Mouse (Mus musculus): ENCODE measurements at regions not wholly inside any gene's neighbourhood (a gene's known extent, or its start where the extent isn't known, plus 50 kb on each side); places are given as distances from the start of the nearest gene placed in this dataset.

GRCm38 (mm10) chr7:36091132-36091531 is 288.3 kb upstream of the Zfp507 start:
- no peak for TF ChIP-seq POLR2A (IDR thresholded peaks at IDR 0.05; ENCODE audit: control insufficient read depth, extremely low read depth, insufficient read depth, low read length, poor library complexity)
- TF ChIP-seq CTCF (IDR thresholded peaks at IDR 0.05; ENCODE audit: borderline replicate concordance, control insufficient read depth, extremely low read depth, insufficient read depth, low read length, poor library complexity), result no peak
- Histone ChIP-seq H3K27me3 (ENCODE audit: control insufficient read depth, insufficient read depth, low read length) (no peaks in the 10 kb centered on the region), H3K4me1 (replicated peaks; ENCODE audit: control insufficient read depth, insufficient read depth, low read length) (no peaks in the 10 kb centered on the region), H3K27ac (ENCODE audit: control insufficient read depth, insufficient read depth, low read length) (no peak overlapping the region), H3K36me3 (ENCODE audit: control insufficient read depth, insufficient read depth, low read length) (no peaks in the 10 kb centered on the region), H3K4me3 (ENCODE audit: control insufficient read depth, insufficient read depth, low read length) (no peak overlapping the region)
- WGBS, result 93% methylated on average over 9 of the region's 9 CpGs
- DNase-seq, result no peak

GRCm38 (mm10) chr7:36090291-36091123 is 287.7 kb upstream of the Zfp507 start:
- no peak for DNase-seq
- Histone ChIP-seq H3K27me3 (ENCODE audit: control insufficient read depth, insufficient read depth, low read length) (no peaks in the 10 kb centered on the region), H3K36me3 (ENCODE audit: control insufficient read depth, insufficient read depth, low read length) (no peaks in the 10 kb centered on the region), H3K4me3 (ENCODE audit: control insufficient read depth, insufficient read depth, low read length) (no peak overlapping the region), H3K27ac (ENCODE audit: control insufficient read depth, insufficient read depth, low read length) (no peak overlapping the region), H3K4me1 (replicated peaks; ENCODE audit: control insufficient read depth, insufficient read depth, low read length) (no peaks in the 10 kb centered on the region)
- TF ChIP-seq CTCF (IDR thresholded peaks at IDR 0.05; ENCODE audit: borderline replicate concordance, control insufficient read depth, extremely low read depth, insufficient read depth, low read length, poor library complexity) (no peak), POLR2A (IDR thresholded peaks at IDR 0.05; ENCODE audit: control insufficient read depth, extremely low read depth, insufficient read depth, low read length, poor library complexity) (no peak)
- 76% methylated on average over 22 of the region's 22 CpGs for WGBS

- 92% methylated on average over 6 of the region's 6 CpGs for WGBS
- H3K36me3 ChIP-seq (ENCODE audit: control insufficient read depth, insufficient read depth, low read length), result no peaks in the 10 kb centered on the region
- H3K27ac ChIP-seq (ENCODE audit: control insufficient read depth, insufficient read depth, low read length), result no peak overlapping the region
- no peak for DNase-seq
- no peak overlapping the region for H3K4me3 ChIP-seq (ENCODE audit: control insufficient read depth, insufficient read depth, low read length)
- TF ChIP-seq POLR2A (IDR thresholded peaks at IDR 0.05; ENCODE audit: control insufficient read depth, extremely low read depth, insufficient read depth, low read length, poor library complexity) (no peak), CTCF (IDR thresholded peaks at IDR 0.05; ENCODE audit: borderline replicate concordance, control insufficient read depth, extremely low read depth, insufficient read depth, low read length, poor library complexity) (no peak)
- no peaks in the 10 kb centered on the region for H3K4me1 ChIP-seq (replicated peaks; ENCODE audit: control insufficient read depth, insufficient read depth, low read length)
- no peaks in the 10 kb centered on the region for H3K27me3 ChIP-seq (ENCODE audit: control insufficient read depth, insufficient read depth, low read length)
Observed at GRCm38 (mm10) chr7:36087598-36087997, 284.8 kb upstream of the Zfp507 start.

- H3K4me3 ChIP-seq (ENCODE audit: control insufficient read depth, insufficient read depth, low read length), result no peak overlapping the region
- TF ChIP-seq CTCF (IDR thresholded peaks at IDR 0.05; ENCODE audit: borderline replicate concordance, control insufficient read depth, extremely low read depth, insufficient read depth, low read length, poor library complexity) (no peak), POLR2A (IDR thresholded peaks at IDR 0.05; ENCODE audit: control insufficient read depth, extremely low read depth, insufficient read depth, low read length, poor library complexity) (no peak)
- H3K4me1 ChIP-seq (replicated peaks; ENCODE audit: control insufficient read depth, insufficient read depth, low read length), result no peaks in the 10 kb centered on the region
- no peak overlapping the region for H3K27ac ChIP-seq (ENCODE audit: control insufficient read depth, insufficient read depth, low read length)
- DNase-seq, result no peak
- H3K36me3 ChIP-seq (ENCODE audit: control insufficient read depth, insufficient read depth, low read length), result no peaks in the 10 kb centered on the region
- WGBS, result 57% methylated on average over 6 of the region's 6 CpGs
- no peaks in the 10 kb centered on the region for H3K27me3 ChIP-seq (ENCODE audit: control insufficient read depth, insufficient read depth, low read length)
Observed at GRCm38 (mm10) chr7:36078666-36079065, 275.9 kb upstream of the Zfp507 start.

- Histone ChIP-seq H3K36me3 (ENCODE audit: control insufficient read depth, insufficient read depth, low read length) (no peaks in the 10 kb centered on the region), H3K27me3 (ENCODE audit: control insufficient read depth, insufficient read depth, low read length) (no peaks in the 10 kb centered on the region), H3K27ac (ENCODE audit: control insufficient read depth, insufficient read depth, low read length) (no peak overlapping the region), H3K4me3 (ENCODE audit: control insufficient read depth, insufficient read depth, low read length) (no peak overlapping the region), H3K4me1 (replicated peaks; ENCODE audit: control insufficient read depth, insufficient read depth, low read length) (no peaks in the 10 kb centered on the region)
- TF ChIP-seq CTCF (IDR thresholded peaks at IDR 0.05; ENCODE audit: borderline replicate concordance, control insufficient read depth, extremely low read depth, insufficient read depth, low read length, poor library complexity) (no peak), POLR2A (IDR thresholded peaks at IDR 0.05; ENCODE audit: control insufficient read depth, extremely low read depth, insufficient read depth, low read length, poor library complexity) (no peak)
- WGBS, result 66% methylated on average over 11 of the region's 11 CpGs
- no peak for DNase-seq
Observed at GRCm38 (mm10) chr7:36078089-36078654, 275.4 kb upstream of the Zfp507 start.

GRCm38 (mm10) chr7:36077271-36077670 is 274.5 kb upstream of the Zfp507 start:
- no peaks in the 10 kb centered on the region for H3K27me3 ChIP-seq (ENCODE audit: control insufficient read depth, insufficient read depth, low read length)
- 64% methylated on average over 2 of the region's 2 CpGs for WGBS
- no peak overlapping the region for H3K4me3 ChIP-seq (ENCODE audit: control insufficient read depth, insufficient read depth, low read length)
- TF ChIP-seq CTCF (IDR thresholded peaks at IDR 0.05; ENCODE audit: borderline replicate concordance, control insufficient read depth, extremely low read depth, insufficient read depth, low read length, poor library complexity) (no peak), POLR2A (IDR thresholded peaks at IDR 0.05; ENCODE audit: control insufficient read depth, extremely low read depth, insufficient read depth, low read length, poor library complexity) (no peak)
- DNase-seq, result no peak
- H3K27ac ChIP-seq (ENCODE audit: control insufficient read depth, insufficient read depth, low read length), result no peak overlapping the region
- no peaks in the 10 kb centered on the region for H3K4me1 ChIP-seq (replicated peaks; ENCODE audit: control insufficient read depth, insufficient read depth, low read length)
- no peaks in the 10 kb centered on the region for H3K36me3 ChIP-seq (ENCODE audit: control insufficient read depth, insufficient read depth, low read length)

Data from thymus, adult 2 months (tissue).